Mouse (Mus musculus): ENCODE results near the gene Serinc4. TPM values are rescaled to one million over a fixed set of nuclear protein-coding genes. Genes with fewer than 3 reads are reported as not detected.

Serinc4 gene
- total RNA-seq, 1 experiment from 2014 or later, result not detected

Small RNA genes lying within 50 kb of the gene (microRNA-seq; reads per million reads assigned to microRNA genes)
- gene Gm22953, result 0 reads per million in 2 experiments

Other genes with a start within 250 kb of the Serinc4 start
- gene Trp53bp1, start 185.4 kb downstream of the Serinc4 start, total RNA-seq (2021), result 58.6 and 59.9 TPM in 2 replicates
- 5.1 and 12.0 TPM in 2 replicates for gene Map1a, start 167.2 kb downstream of the Serinc4 start, total RNA-seq (2021)
- gene Ppip5k1, start 101.4 kb downstream of the Serinc4 start, total RNA-seq (2021), result 51.8 and 51.9 TPM in 2 replicates
- gene Ckmt1, start 99.1 kb downstream of the Serinc4 start, total RNA-seq (2021), result 5.3 and 8.2 TPM in 2 replicates
- gene Strc, start 69.6 kb downstream of the Serinc4 start, total RNA-seq (2021), result not detected in 2 replicates
- 306 and 320 TPM in 2 replicates for gene Pdia3, start 43.0 kb downstream of the Serinc4 start, total RNA-seq (2021)
- gene Catsper2, start 43.0 kb downstream of the Serinc4 start, total RNA-seq (2021), result 3.5 and 3.6 TPM in 2 replicates
- 0.26 and 0.94 TPM in 2 replicates for gene Ell3, start 12.5 kb downstream of the Serinc4 start, total RNA-seq (2021)
- 386 and 388 TPM in 2 replicates for gene Serf2, start 7.6 kb downstream of the Serinc4 start, total RNA-seq (2021)
- 41.8 and 48.5 TPM in 2 replicates for gene Hypk, start 3.5 kb downstream of the Serinc4 start, total RNA-seq (2021)
- gene Mfap1b, start 17.3 kb upstream of the Serinc4 start, total RNA-seq (2021), result 32.0 and 32.1 TPM in 2 replicates
- 28.2 and 29.6 TPM in 2 replicates for gene Mfap1a, start 49.9 kb upstream of the Serinc4 start, total RNA-seq (2021)
- gene Wdr76, start 49.9 kb upstream of the Serinc4 start, total RNA-seq (2021), result 7.4 and 7.6 TPM in 2 replicates